ENCODE assay signal across 8 mouse cellular contexts in genomic region chr7:45832428-45832827, GRCm38 (mm10). TPM values are rescaled to one million over a fixed set of nuclear protein-coding genes. Genes with fewer than 3 reads are reported as not detected.
DNase-seq lines count a peak whose midpoint lies in the region; ATAC-seq lines count a peak whose summit lies in the region.

No protein-coding gene starts in this region.

- H3K9ac ChIP-seq in heart, embryonic 14.5 days (ENCODE audit: low read length): no peak overlapping the region; the same call in 1 of the 2 replicates
- H3K9ac ChIP-seq in embryonic facial prominence, embryonic 12.5 days: peak overlapping the region; percentile 10; the same call in 1 of the 2 replicates
- H3K9ac ChIP-seq in hindbrain, embryonic 16.5 days (ENCODE audit: low read depth, low read length): no peak overlapping the region
- H3K9ac ChIP-seq in midbrain, embryonic 14.5 days (replicated peaks; ENCODE audit: low read length): 0 out of 2 replicates have a peak overlapping the region, but pooled peaks have one; percentile 23

- H3K4me3 ChIP-seq in heart, embryonic 14.5 days (ENCODE audit: control insufficient read depth in 1 of 2, insufficient read depth in 1 of 2, low read depth in 1 of 2, low read length in 2 of 2): peak overlapping the region; percentile 45
- peak overlapping the region; percentile 38 for H3K4me3 ChIP-seq in embryonic facial prominence, embryonic 12.5 days
- peak overlapping the region; percentile 35 for H3K4me3 ChIP-seq in hindbrain, embryonic 16.5 days (ENCODE audit: low read length)
- peak overlapping the region; percentile 27; the same call in 1 of the 2 replicates for H3K4me3 ChIP-seq in midbrain, embryonic 14.5 days (replicated peaks; ENCODE audit: low read depth, low read length)

- H3K36me3 ChIP-seq in heart, embryonic 14.5 days (ENCODE audit: control insufficient read depth, insufficient read depth, low read length): peaks cover 22% of the 10 kb centered on the region
- H3K36me3 ChIP-seq in embryonic facial prominence, embryonic 12.5 days: peaks cover 19% of the 10 kb centered on the region
- H3K36me3 ChIP-seq in hindbrain, embryonic 16.5 days (ENCODE audit: control insufficient read depth, insufficient read depth, low read length): peaks cover 4% of the 10 kb centered on the region
- H3K36me3 ChIP-seq in midbrain, embryonic 14.5 days (ENCODE audit: control insufficient read depth, insufficient read depth, low read length): peaks cover 16% of the 10 kb centered on the region

- peaks cover 3 to 20% of the 10 kb centered on the region in 2 experiments; a peak in 3 of 4 replicates for H3K4me1 ChIP-seq in heart, embryonic 14.5 days (ENCODE audit: control insufficient read depth in 2 of 2, insufficient read depth in 2 of 2, low read length in 2 of 2)
- peaks cover 25% of the 10 kb centered on the region for H3K4me1 ChIP-seq in embryonic facial prominence, embryonic 12.5 days
- H3K4me1 ChIP-seq in hindbrain, embryonic 16.5 days (ENCODE audit: control insufficient read depth, insufficient read depth, low read depth, low read length): peaks cover 15% of the 10 kb centered on the region
- peaks cover 11% of the 10 kb centered on the region for H3K4me1 ChIP-seq in midbrain, embryonic 14.5 days (ENCODE audit: control insufficient read depth, insufficient read depth, low read length)

- H3K9me3 ChIP-seq in heart, embryonic 14.5 days (ENCODE audit: control insufficient read depth, low read length): 0 out of 2 replicates have a peak, but pooled peaks cover 3% of the 10 kb centered on the region
- H3K9me3 ChIP-seq in embryonic facial prominence, embryonic 12.5 days: 0 out of 2 replicates have a peak, but pooled peaks cover 5% of the 10 kb centered on the region
- no peaks in the 10 kb centered on the region for H3K9me3 ChIP-seq in hindbrain, embryonic 16.5 days (ENCODE audit: control insufficient read depth, low read length)
- H3K9me3 ChIP-seq in midbrain, embryonic 14.5 days (ENCODE audit: control insufficient read depth, low read length): no peaks in the 10 kb centered on the region

- WGBS in heart, embryonic 14.5 days: 9% methylated on average over 29 of the region's 30 CpGs
- 9% methylated on average over 30 of the region's 30 CpGs for WGBS in embryonic facial prominence, embryonic 12.5 days
- whole genome bisulfite sequencing in hindbrain, embryonic 16.5 days: 10% methylated on average over 29 of the region's 30 CpGs
- 10% methylated on average over 29 of the region's 30 CpGs for WGBS in midbrain, embryonic 14.5 days

- H3K27me3 ChIP-seq in heart, embryonic 14.5 days (ENCODE audit: control insufficient read depth, insufficient read depth, low read length): peaks cover 51% of the 10 kb centered on the region
- peaks cover 52% of the 10 kb centered on the region for H3K27me3 ChIP-seq in embryonic facial prominence, embryonic 12.5 days
- H3K27me3 ChIP-seq in hindbrain, embryonic 16.5 days (replicated peaks; ENCODE audit: control insufficient read depth, insufficient read depth, low read length): peaks cover 45% of the 10 kb centered on the region
- H3K27me3 ChIP-seq in midbrain, embryonic 14.5 days (ENCODE audit: control insufficient read depth, insufficient read depth, low read length): peaks cover 46% of the 10 kb centered on the region

- intact Hi-C loops in heart, postnatal 10 days (cut with DNase I): no loop called here

- no peak overlapping the region for H3K27ac ChIP-seq in heart, embryonic 14.5 days (replicated peaks in 1 of 2; ENCODE audit: control insufficient read depth in 1 of 2, insufficient read depth in 1 of 2, low read depth in 2 of 2, low read length in 2 of 2)
- no peak overlapping the region for H3K27ac ChIP-seq in embryonic facial prominence, embryonic 12.5 days
- H3K27ac ChIP-seq in hindbrain, embryonic 16.5 days (ENCODE audit: low read depth, low read length): no peak overlapping the region
- H3K27ac ChIP-seq in midbrain, embryonic 14.5 days (replicated peaks; ENCODE audit: low read depth, low read length): no peak overlapping the region

- no peak for DNase-seq in heart, postnatal 10 days
- no peak for DNase-seq in midbrain, embryonic 14.5 days
- no peak for DNase-seq in adrenal gland, postnatal 25 days
- DNase-seq in T-cell, adult 2 months (ENCODE audit: low spot score): no peak
- no peak for DNase-seq in layer of hippocampus, postnatal 36 days

- peak overlapping the region; percentile 66 for H3K4me2 ChIP-seq in heart, embryonic 14.5 days (ENCODE audit: low read length)
- peak overlapping the region; percentile 55 for H3K4me2 ChIP-seq in embryonic facial prominence, embryonic 12.5 days (replicated peaks)
- peak overlapping the region; percentile 45 for H3K4me2 ChIP-seq in hindbrain, embryonic 16.5 days (ENCODE audit: low read length)
- H3K4me2 ChIP-seq in midbrain, embryonic 14.5 days (ENCODE audit: low read length): peak overlapping the region; percentile 42

- no peak for ATAC-seq in heart, embryonic 14.5 days (ENCODE audit: insufficient number of reproducible peaks, insufficient read depth, low FRiP score, low read depth)
- ATAC-seq in embryonic facial prominence, embryonic 12.5 days (ENCODE audit: insufficient number of reproducible peaks, insufficient read depth, low FRiP score, low TSS enrichment): no peak
- ATAC-seq in hindbrain, embryonic 16.5 days: no peak
- no peak for ATAC-seq in midbrain, embryonic 14.5 days (ENCODE audit: low FRiP score, low TSS enrichment)

RNA-seq across cellular contexts. Expression of gene Grwd1, which starts 1.7 kb away (rescaled TPM):
- polyA plus RNA-seq in heart, embryonic 14.5 days (2014; fragmentation: Nextera tagmentation; extraction: Ambion mirVana): 33.5 and 36.2 TPM in 2 replicates
- 10 to 100 TPM; 14.6 to 17.1 TPM for total RNA-seq in heart, postnatal 10 days (2021)
- polyA plus RNA-seq in embryonic facial prominence, embryonic 12.5 days (2016; fragmentation: Nextera tagmentation; extraction: Ambion mirVana): 75.6 and 76.3 TPM in 2 replicates
- 44.0 and 46.7 TPM in 2 replicates for polyA plus RNA-seq in hindbrain, embryonic 16.5 days (2015; fragmentation: Nextera tagmentation; extraction: Ambion mirVana)
- polyA plus RNA-seq in midbrain, embryonic 14.5 days (2014; fragmentation: Nextera tagmentation; extraction: Ambion mirVana): 37.2 and 37.4 TPM in 2 replicates
- 22.3 and 26.6 TPM in 2 replicates for total RNA-seq in adrenal gland, postnatal 25 days (2021)
- 10 to 100 TPM; 19.9 to 22.6 TPM for total RNA-seq in layer of hippocampus, postnatal 36 days (2021)

RNA-seq across cellular contexts. Expression of gene Kcnj14, which starts 7.8 kb away (rescaled TPM):
- polyA plus RNA-seq in heart, embryonic 14.5 days (2014; fragmentation: Nextera tagmentation; extraction: Ambion mirVana): 0.26 and 0.78 TPM in 2 replicates
- total RNA-seq in heart, postnatal 10 days (2021): under 1 TPM; 0.69 to 0.74 TPM
- 2.4 and 2.5 TPM in 2 replicates for polyA plus RNA-seq in embryonic facial prominence, embryonic 12.5 days (2016; fragmentation: Nextera tagmentation; extraction: Ambion mirVana)
- polyA plus RNA-seq in hindbrain, embryonic 16.5 days (2015; fragmentation: Nextera tagmentation; extraction: Ambion mirVana): 1.2 TPM in 2 replicates
- 0.63 and 0.88 TPM in 2 replicates for polyA plus RNA-seq in midbrain, embryonic 14.5 days (2014; fragmentation: Nextera tagmentation; extraction: Ambion mirVana)
- total RNA-seq in adrenal gland, postnatal 25 days (2021): 0.30 and 0.33 TPM in 2 replicates
- total RNA-seq in layer of hippocampus, postnatal 36 days (2021): 1 to 10 TPM; 1.6 to 2.4 TPM

RNA-seq across cellular contexts. Expression of gene Cyth2, which starts 18.0 kb away (rescaled TPM):
- 88.6 and 89.7 TPM in 2 replicates for polyA plus RNA-seq in heart, embryonic 14.5 days (2014; fragmentation: Nextera tagmentation; extraction: Ambion mirVana)
- 10 to 100 TPM; 91.1 to 95.1 TPM for total RNA-seq in heart, postnatal 10 days (2021)
- 173 and 176 TPM in 2 replicates for polyA plus RNA-seq in embryonic facial prominence, embryonic 12.5 days (2016; fragmentation: Nextera tagmentation; extraction: Ambion mirVana)
- polyA plus RNA-seq in hindbrain, embryonic 16.5 days (2015; fragmentation: Nextera tagmentation; extraction: Ambion mirVana): 243 TPM in 2 replicates
- polyA plus RNA-seq in midbrain, embryonic 14.5 days (2014; fragmentation: Nextera tagmentation; extraction: Ambion mirVana): 281 and 288 TPM in 2 replicates
- 114 and 134 TPM in 2 replicates for total RNA-seq in adrenal gland, postnatal 25 days (2021)
- total RNA-seq in layer of hippocampus, postnatal 36 days (2021): 100 to 1,000 TPM; 138 to 150 TPM

RNA-seq across cellular contexts. Expression of gene Kdelr1, which starts 40.1 kb away (rescaled TPM):
- polyA plus RNA-seq in heart, embryonic 14.5 days (2014; fragmentation: Nextera tagmentation; extraction: Ambion mirVana): 85.7 and 125 TPM in 2 replicates
- total RNA-seq in heart, postnatal 10 days (2021): 100 to 1,000 TPM; 121 to 128 TPM
- 53.6 and 66.3 TPM in 2 replicates for polyA plus RNA-seq in embryonic facial prominence, embryonic 12.5 days (2016; fragmentation: Nextera tagmentation; extraction: Ambion mirVana)
- polyA plus RNA-seq in hindbrain, embryonic 16.5 days (2015; fragmentation: Nextera tagmentation; extraction: Ambion mirVana): 54.5 and 55.7 TPM in 2 replicates
- polyA plus RNA-seq in midbrain, embryonic 14.5 days (2014; fragmentation: Nextera tagmentation; extraction: Ambion mirVana): 99.1 and 126 TPM in 2 replicates
- 140 and 141 TPM in 2 replicates for total RNA-seq in adrenal gland, postnatal 25 days (2021)
- total RNA-seq in layer of hippocampus, postnatal 36 days (2021): 10 to 100 TPM; 72.4 to 74.2 TPM

RNA-seq across cellular contexts. Expression of gene Grin2d, which starts 45.8 kb away (rescaled TPM):
- polyA plus RNA-seq in heart, embryonic 14.5 days (2014; fragmentation: Nextera tagmentation; extraction: Ambion mirVana): 0.12 and 0.15 TPM in 2 replicates
- under 1 TPM; 0.55 to 0.77 TPM for total RNA-seq in heart, postnatal 10 days (2021)
- polyA plus RNA-seq in embryonic facial prominence, embryonic 12.5 days (2016; fragmentation: Nextera tagmentation; extraction: Ambion mirVana): 0.56 and 0.64 TPM in 2 replicates
- 3.3 and 3.4 TPM in 2 replicates for polyA plus RNA-seq in hindbrain, embryonic 16.5 days (2015; fragmentation: Nextera tagmentation; extraction: Ambion mirVana)
- polyA plus RNA-seq in midbrain, embryonic 14.5 days (2014; fragmentation: Nextera tagmentation; extraction: Ambion mirVana): 2.3 and 4.4 TPM in 2 replicates
- total RNA-seq in adrenal gland, postnatal 25 days (2021): 0.43 and 1.2 TPM in 2 replicates
- total RNA-seq in layer of hippocampus, postnatal 36 days (2021): 10 to 100 TPM; 10.9 to 11.4 TPM

Comparison
In these comparisons a context has a peak if more than half of its experiments do, and no peak if none do; other contexts are left out.
1. H3K9ac ChIP-seq: peak in embryonic facial prominence, embryonic 12.5 days (single experiment) and midbrain, embryonic 14.5 days (single experiment); none in heart, embryonic 14.5 days (single experiment) and hindbrain, embryonic 16.5 days (single experiment).
2. Peak in every context shown above with its lines, with median percentiles within 50 percentile points of each other: H3K4me2 ChIP-seq and H3K4me3 ChIP-seq.